Mouse (Mus musculus) bone marrow macrophage, adult 2 months (primary cell): Measurements from ENCODE around the gene Wwp2.

Source experiments
- CTCF ChIP-seq: IDR thresholded peaks from 2 replicates; pipeline ENCODE4 v1.5.1; 2012; ENCODE audit warnings: low read depth, mild to moderate bottlenecking, low read length, moderate library complexity
- POLR2A ChIP-seq: IDR thresholded peaks from 2 replicates; pipeline ENCODE4 v1.6.1; 2012; ENCODE audit warnings: mild to moderate bottlenecking, low read depth, low read length, borderline replicate concordance

DNA sequence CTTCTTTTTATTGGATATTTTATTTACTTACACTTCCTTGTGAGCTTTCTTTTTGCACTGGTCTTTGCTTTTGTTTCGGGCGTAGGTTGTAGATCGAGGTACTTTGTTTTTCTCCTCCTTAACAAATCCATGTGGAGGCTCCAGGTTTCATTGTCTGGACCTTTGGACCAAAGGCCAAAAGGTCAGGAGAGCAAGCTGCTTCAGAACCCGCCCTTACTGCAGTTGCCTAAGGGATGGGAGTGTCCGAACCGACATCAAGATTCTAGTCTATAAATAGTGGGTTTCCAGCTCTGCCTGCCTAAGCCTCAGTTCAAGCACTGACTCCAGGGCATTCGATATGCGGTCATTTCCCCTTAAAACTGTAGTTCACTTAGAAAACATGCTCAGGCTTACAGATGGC is 13.0 kb downstream of the Wwp2 start:
- TF ChIP-seq CTCF (no peak), POLR2A (no peak)
